Comparison of ENCODE assay signal across 8 mouse cellular contexts in the genomic region with DNA sequence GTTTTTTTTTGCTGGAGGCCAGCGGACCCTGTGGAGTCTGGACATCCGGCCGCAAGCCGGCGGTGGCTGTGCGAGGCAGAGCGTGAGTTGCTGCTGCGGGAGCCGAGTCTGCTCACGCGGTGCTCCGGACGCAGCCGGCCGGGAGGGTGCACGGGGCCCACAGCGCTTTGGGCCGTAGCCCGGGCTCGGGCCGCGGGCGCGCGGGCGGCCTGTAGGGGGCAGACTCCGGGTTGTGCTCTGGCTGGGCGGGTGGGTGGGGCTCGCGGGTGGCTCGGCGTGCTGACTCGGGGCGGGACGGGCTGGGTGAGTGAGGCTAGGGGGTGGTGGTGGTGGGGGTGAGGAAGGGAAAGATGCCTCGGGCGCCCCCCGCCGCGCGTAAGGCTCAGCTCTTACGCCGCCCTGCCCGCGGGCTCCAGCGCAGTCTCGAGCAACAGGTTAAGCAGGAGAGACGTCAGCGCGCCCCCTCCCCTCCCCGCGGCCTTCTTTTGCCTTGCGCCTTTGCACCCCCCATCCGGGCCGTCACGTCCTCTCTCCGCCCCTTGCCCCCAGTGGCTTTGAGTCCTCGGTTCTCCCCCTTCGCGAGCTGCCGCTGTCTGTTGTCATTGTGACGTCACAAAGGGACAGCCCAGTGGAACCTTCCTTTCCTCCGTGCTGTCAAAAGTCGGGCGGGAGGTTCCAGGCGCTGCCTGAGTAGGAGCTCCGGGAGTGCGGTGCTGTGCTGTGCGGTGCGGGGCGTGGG. TPM values are rescaled to one million over a fixed set of nuclear protein-coding genes. Genes with fewer than 3 reads are reported as not detected.
DNase-seq lines count a peak whose midpoint lies in the region; ATAC-seq and TF ChIP-seq lines count a peak whose summit lies in the region.

No protein-coding gene starts in this region.

- no peak for TF ChIP-seq EP300 in liver, embryonic 14.5 days (IDR thresholded peaks at IDR 0.05; ENCODE audit: low read depth)

- peak overlapping the region; percentile 89 for H3K4me3 ChIP-seq in erythroblast, embryonic 14.5 days (replicated peaks)
- H3K4me3 ChIP-seq in heart, embryonic 12.5 days = peak overlapping the region; percentile 74
- peak overlapping the region; percentile 59 for H3K4me3 ChIP-seq in kidney, postnatal 0 days (replicated peaks; ENCODE audit: low read depth, low read length)
- H3K4me3 ChIP-seq in liver, embryonic 14.5 days (ENCODE audit: insufficient read depth in 1 of 2, low read depth in 2 of 2, low read length in 2 of 2) = peak overlapping the region; percentile 84 to 97
- peak overlapping the region; percentile 85 for H3K4me3 ChIP-seq in stomach, embryonic 15.5 days (replicated peaks)

- no peaks in the 10 kb centered on the region for H3K9me3 ChIP-seq in erythroblast, embryonic 14.5 days (ENCODE audit: control insufficient read depth, low read length)
- H3K9me3 ChIP-seq in heart, embryonic 12.5 days (replicated peaks) = no peaks in the 10 kb centered on the region
- H3K9me3 ChIP-seq in kidney, postnatal 0 days (replicated peaks; ENCODE audit: low read length) = no peaks in the 10 kb centered on the region
- H3K9me3 ChIP-seq in liver, embryonic 14.5 days (ENCODE audit: control insufficient read depth, low read length) = no peaks in the 10 kb centered on the region
- H3K9me3 ChIP-seq in stomach, embryonic 15.5 days = no peaks in the 10 kb centered on the region

- peaks cover 46% of the 10 kb centered on the region for H3K4me1 ChIP-seq in erythroblast, embryonic 14.5 days (ENCODE audit: control insufficient read depth)
- peaks cover 35% of the 10 kb centered on the region for H3K4me1 ChIP-seq in heart, embryonic 12.5 days (replicated peaks)
- peaks cover 15% of the 10 kb centered on the region for H3K4me1 ChIP-seq in kidney, postnatal 0 days (replicated peaks; ENCODE audit: insufficient read depth, low read length)
- H3K4me1 ChIP-seq in liver, embryonic 14.5 days (replicated peaks; ENCODE audit: control insufficient read depth in 2 of 2, insufficient read depth in 2 of 2, low read length in 1 of 2) = peaks cover 8 to 13% of the 10 kb centered on the region in 2 experiments; a peak in 3 of 4 replicates
- peaks cover 20% of the 10 kb centered on the region; the same call in 1 of the 2 replicates for H3K4me1 ChIP-seq in stomach, embryonic 15.5 days

- 0 out of 2 replicates have a peak, but pooled peaks have one; percentile 16 for TF ChIP-seq POLR2A in brain, embryonic 14.5 days (IDR thresholded peaks at IDR 0.05; ENCODE audit: borderline replicate concordance, extremely low read depth, insufficient read depth, insufficient read length, poor library complexity, severe bottlenecking)

- no peaks in the 10 kb centered on the region for H3K27me3 ChIP-seq in erythroblast, embryonic 14.5 days (ENCODE audit: control insufficient read depth)
- H3K27me3 ChIP-seq in heart, embryonic 12.5 days (replicated peaks) = no peaks in the 10 kb centered on the region
- H3K27me3 ChIP-seq in kidney, postnatal 0 days (ENCODE audit: insufficient read depth, low read length) = no peaks in the 10 kb centered on the region
- H3K27me3 ChIP-seq in liver, embryonic 14.5 days (ENCODE audit: control insufficient read depth, insufficient read depth, low read length) = no peaks in the 10 kb centered on the region
- no peaks in the 10 kb centered on the region for H3K27me3 ChIP-seq in stomach, embryonic 15.5 days (replicated peaks)

- H3K9ac ChIP-seq in heart, embryonic 12.5 days = peak overlapping the region; percentile 86
- H3K9ac ChIP-seq in kidney, postnatal 0 days (ENCODE audit: low read depth, low read length) = peak overlapping the region; percentile 87
- peak overlapping the region; percentile 88 for H3K9ac ChIP-seq in liver, embryonic 14.5 days (replicated peaks)
- peak overlapping the region; percentile 61 for H3K9ac ChIP-seq in stomach, embryonic 15.5 days

- ATAC-seq in heart, embryonic 12.5 days (ENCODE audit: insufficient number of reproducible peaks, low FRiP score) = peak; percentile 81
- peak; percentile 44 for ATAC-seq in kidney, postnatal 0 days (replicated peaks; ENCODE audit: low FRiP score, low read depth)
- peak; percentile 63 for ATAC-seq in liver, embryonic 14.5 days (ENCODE audit: insufficient read depth)
- ATAC-seq in stomach, embryonic 15.5 days (ENCODE audit: insufficient read depth, low FRiP score, low read depth) = peak; percentile 36

- H3K36me3 ChIP-seq in erythroblast, embryonic 14.5 days (ENCODE audit: control insufficient read depth) = no peaks in the 10 kb centered on the region
- H3K36me3 ChIP-seq in heart, embryonic 12.5 days = no peaks in the 10 kb centered on the region
- no peaks in the 10 kb centered on the region for H3K36me3 ChIP-seq in kidney, postnatal 0 days (ENCODE audit: insufficient read depth, low read length)
- no peaks in the 10 kb centered on the region for H3K36me3 ChIP-seq in liver, embryonic 14.5 days (replicated peaks; ENCODE audit: control insufficient read depth, insufficient read depth, low read depth)
- no peaks in the 10 kb centered on the region for H3K36me3 ChIP-seq in stomach, embryonic 15.5 days

- H3K4me2 ChIP-seq in heart, embryonic 12.5 days = peak overlapping the region; percentile 80
- H3K4me2 ChIP-seq in kidney, postnatal 0 days (ENCODE audit: low read length) = peak overlapping the region; percentile 95
- peak overlapping the region; percentile 97 for H3K4me2 ChIP-seq in liver, embryonic 14.5 days (ENCODE audit: low read depth)
- H3K4me2 ChIP-seq in stomach, embryonic 15.5 days = peak overlapping the region; percentile 56

- peak; percentile 96 for DNase-seq in CD4-positive helper T cell, adult 2 months (ENCODE audit: low read depth, low spot score)
- DNase-seq in brain, embryonic 14.5 days (ENCODE audit: low read depth) = peak; percentile 86
- peak; percentile 93 for DNase-seq in kidney, postnatal 0 days (ENCODE audit: low spot score)
- peak; percentile 70 to 81 (median 79) for DNase-seq in liver, embryonic 14.5 days (ENCODE audit: low read depth in 3 of 3, low spot score in 3 of 3)
- DNase-seq in neural tube, embryonic 10.5 days (ENCODE audit: extremely low spot score, low spot score) = peak; percentile 89

- WGBS in heart, embryonic 12.5 days = under 1% methylated on average over 46 of the region's 71 CpGs
- WGBS in kidney, postnatal 0 days = under 1% methylated on average over 64 of the region's 71 CpGs
- WGBS in liver, embryonic 14.5 days (ENCODE audit: insufficient replicate concordance) = under 1% methylated on average over 63 of the region's 71 CpGs
- WGBS in stomach, embryonic 15.5 days = 0% methylated on average over 47 of the region's 71 CpGs

- H3K27ac ChIP-seq in heart, embryonic 12.5 days (ENCODE audit: poor library complexity, severe bottlenecking) = peak overlapping the region; percentile 97
- H3K27ac ChIP-seq in kidney, postnatal 0 days = peak overlapping the region; percentile 85
- H3K27ac ChIP-seq in liver, embryonic 14.5 days = peak overlapping the region; percentile 71
- H3K27ac ChIP-seq in stomach, embryonic 15.5 days = peak overlapping the region; percentile 72

- peak; percentile 48; the same call in 1 of the 2 replicates for TF ChIP-seq CTCF in brain, embryonic 14.5 days (IDR thresholded peaks at IDR 0.05; ENCODE audit: borderline replicate concordance, extremely low read depth, insufficient read depth, insufficient read length)
- TF ChIP-seq CTCF in kidney, postnatal 0 days (IDR thresholded peaks at IDR 0.05; ENCODE audit: low read depth) = peak; percentile 52
- peak; percentile 53 for TF ChIP-seq CTCF in liver, embryonic 14.5 days (IDR thresholded peaks at IDR 0.05; ENCODE audit: low read depth)

RNA-seq across cellular contexts. Expression of gene Jarid2, which starts 4.3 kb away (rescaled TPM):
- 31.6 and 52.9 TPM in 2 replicates for polyA plus RNA-seq in brain, embryonic 14.5 days (2012; rRNA removed)
- polyA plus RNA-seq in erythroblast, embryonic 14.5 days (2012) = 0.74 and 0.96 TPM in 2 replicates
- polyA plus RNA-seq in heart, embryonic 12.5 days (2016; fragmentation: Nextera tagmentation; extraction: Ambion mirVana) = 40.6 TPM in 2 replicates
- 22.5 and 26.2 TPM in 2 replicates for polyA plus RNA-seq in kidney, postnatal 0 days (2015; fragmentation: Nextera tagmentation; extraction: Ambion mirVana)
- 4.1 and 5.9 TPM in 2 replicates for polyA plus RNA-seq in liver, embryonic 14.5 days (2012; rRNA removed)
- polyA plus RNA-seq in liver, embryonic 14.5 days (2014; fragmentation: Nextera tagmentation; extraction: Ambion mirVana) = 4.9 TPM in 2 replicates
- polyA plus RNA-seq in stomach, embryonic 15.5 days (2015; fragmentation: Nextera tagmentation; extraction: Ambion mirVana) = 24.4 and 24.8 TPM in 2 replicates

Comparison
In these comparisons a context has a peak if more than half of its experiments do, and no peak if none do; other contexts are left out.
1. Peak in every context shown above with its lines: DNase-seq, ATAC-seq, H3K4me3 ChIP-seq and H3K27ac ChIP-seq.